Mouse (Mus musculus) effector memory CD4-positive, alpha-beta T cell, adult 5 months (primary cell): Measurements from ENCODE around the gene Gm8871. TPM values are rescaled to one million over a fixed set of nuclear protein-coding genes. Genes with fewer than 3 reads are reported as not detected.

Experiments
- polyA plus RNA-seq: library from polyadenylated mRNA; unstranded; fragments of 100-300 nt; shearing (Covaris generic); gene quantifications from one replicate; pipeline ENCODE4 v1.2.1, GENCODE M21; 2017

The Gm8871 gene
- polyA plus RNA-seq, result 1.2 TPM

GRCm38 (mm10) chr5:10947505-10947904 is at the start of gene Gm8871, which contains the start of gene Gm8857:
Gm8871 (plus strand) TSS chr5:10947805.
Gm8857 (plus strand) TSS chr5:10947807.

Other genes starting within 250 kb of the Gm8871 start
- gene Gm8857, start within 50 bp of the Gm8871 start, polyA plus RNA-seq, result not detected
- gene Gm8879, start 179.8 kb downstream of the Gm8871 start, polyA plus RNA-seq, result 0.35 TPM
- 1.0 TPM for gene Gm5861, start 235.3 kb downstream of the Gm8871 start, polyA plus RNA-seq